Mouse (Mus musculus) layer of hippocampus, adult 18-20 months (tissue): ENCODE data around the gene Cbfa2t3. TPM values are rescaled to one million over a fixed set of nuclear protein-coding genes. Genes with fewer than 3 reads are reported as not detected.
"Not testable (repeated sequence)": the region's sequence is repeated elsewhere in the genome, so short reads cannot be mapped to it uniquely, and the experiment has no call there.

Experiments used
- DNase-seq, 2 experiments: peaks; one replicate each; pipeline ENCODE4 v3.0.0; 2022; ENCODE audit warnings: low spot score in 2 of 2
- total RNA-seq, 2 experiments: library from RNA; stranded (reverse); gene quantifications; 2 replicates each; pipeline ENCODE4 v1.2.3; 2021

The Cbfa2t3 gene
- total RNA-seq, 2 experiments from 2014 or later: 46.3 to 52.5 TPM

GRCm38 (mm10) chr8:122640825-122641224 is 58.1 kb downstream of the Cbfa2t3 start:
- no peak for DNase-seq

GRCm38 (mm10) chr8:122639521-122640248 is 59.2 kb downstream of the Cbfa2t3 start:
- peak; percentile 31 to 51 for DNase-seq

- no peak for DNase-seq
These were observed 60.3 kb downstream of the Cbfa2t3 start for GRCm38 (mm10) chr8:122638601-122639000.

GRCm38 (mm10) chr8:122637230-122637629 is 61.7 kb downstream of the Cbfa2t3 start:
- no peak for DNase-seq

- DNase-seq: no peak
These were observed 62.1 kb downstream of the Cbfa2t3 start for GRCm38 (mm10) chr8:122636803-122637175.

GRCm38 (mm10) chr8:122635878-122636802 is 62.8 kb downstream of the Cbfa2t3 start:
- DNase-seq: no peak

GRCm38 (mm10) chr8:122633205-122633604 is 65.7 kb downstream of the Cbfa2t3 start:
- DNase-seq: no peak

- DNase-seq: not testable (repeated sequence)
These were observed 66.8 kb downstream of the Cbfa2t3 start for GRCm38 (mm10) chr8:122632134-122632533.

- DNase-seq: no peak
These were observed 68.2 kb downstream of the Cbfa2t3 start for GRCm38 (mm10) chr8:122630696-122631095.

GRCm38 (mm10) chr8:122629388-122629787 is 69.5 kb downstream of the Cbfa2t3 start:
- no peak for DNase-seq

GRCm38 (mm10) chr8:122626896-122627295 is 72.0 kb downstream of the Cbfa2t3 start:
- DNase-seq: no peak

- DNase-seq: no peak
These were observed 73.1 kb downstream of the Cbfa2t3 start for GRCm38 (mm10) chr8:122625811-122626210.

GRCm38 (mm10) chr8:122624653-122625052 is 74.3 kb downstream of the Cbfa2t3 start:
- DNase-seq: no peak

- DNase-seq: no peak
These were observed 74.9 kb downstream of the Cbfa2t3 start for GRCm38 (mm10) chr8:122623844-122624642.

- DNase-seq: no peak
These were observed 76.2 kb downstream of the Cbfa2t3 start, which contains the start of gene Pabpn1l for GRCm38 (mm10) chr8:122622727-122623126. TSS of gene Pabpn1l (minus strand) at chr8:122622739.

GRCm38 (mm10) chr8:122620446-122620845 is 78.5 kb downstream of the Cbfa2t3 start:
- DNase-seq: no peak

GRCm38 (mm10) chr8:122618660-122619378 is 80.1 kb downstream of the Cbfa2t3 start:
- no peak for DNase-seq

GRCm38 (mm10) chr8:122617947-122618546 is 80.9 kb downstream of the Cbfa2t3 start:
- DNase-seq: peak in 1 of 2 experiments; percentile 75

GRCm38 (mm10) chr8:122616181-122616905 is 82.6 kb downstream of the Cbfa2t3 start:
- DNase-seq: no peak
